Mouse (Mus musculus) common myeloid progenitor, adult 5-6 weeks (primary cell): ENCODE measurements around the gene Lcat. TPM values are rescaled to one million over a fixed set of nuclear protein-coding genes. Genes with fewer than 3 reads are reported as not detected.

Experiments
- ATAC-seq: replicated peaks from 2 replicates; pipeline ENCODE4 v1.8.0; 2016; ENCODE audit warnings: low read depth, mild to moderate bottlenecking, moderate TSS enrichment, inconsistent platforms; ENCODE audit not compliant: poor library complexity, severe bottlenecking
- total RNA-seq: library from RNA; stranded (forward); fragments of 200-1000, 187-1606 nt; gene quantifications from 2 replicates; pipeline ENCODE4 v1.2.3, GENCODE M21; 2017

The Lcat gene
- total RNA-seq, 1 experiment from 2014 or later = 0.32 TPM

- ATAC-seq = peak; percentile 52; the same call in 1 of the 2 replicates
These were observed 50.8 kb downstream of the Lcat start for GRCm38 (mm10) chr8:105892432-105892831.

- ATAC-seq = no peak
These were observed 52.3 kb downstream of the Lcat start for GRCm38 (mm10) chr8:105890870-105891269.

- ATAC-seq = no peak
These were observed 53.3 kb downstream of the Lcat start for GRCm38 (mm10) chr8:105889756-105890465.

Other genes with a start within 250 kb of the Lcat start
- 17.8 and 33.4 TPM in 2 replicates for gene Acd, start 242.3 kb downstream of the Lcat start, total RNA-seq
- gene Pard6a, start 242.2 kb downstream of the Lcat start, total RNA-seq = 0.41 and 11.5 TPM in 2 replicates
- not detected in 2 replicates for gene 4933405L10Rik, start 235.7 kb downstream of the Lcat start, total RNA-seq
- 12.9 and 16.0 TPM in 2 replicates for gene Enkd1, start 235.2 kb downstream of the Lcat start, total RNA-seq
- 0.92 and 3.7 TPM in 2 replicates for gene Gfod2, start 184.7 kb downstream of the Lcat start, total RNA-seq
- 9.4 and 13.4 TPM in 2 replicates for gene Ranbp10, start 116.0 kb downstream of the Lcat start, total RNA-seq
- gene Tsnaxip1, start 115.7 kb downstream of the Lcat start, total RNA-seq = not detected in 2 replicates
- gene Cenpt, start 90.1 kb downstream of the Lcat start, total RNA-seq = 13.4 and 16.9 TPM in 2 replicates
- 23.6 and 24.3 TPM in 2 replicates for gene Thap11, start 88.2 kb downstream of the Lcat start, total RNA-seq
- 50.5 and 55.0 TPM in 2 replicates for gene Nutf2, start 82.8 kb downstream of the Lcat start, total RNA-seq
- gene Edc4, start 62.5 kb downstream of the Lcat start, total RNA-seq = 32.8 and 39.7 TPM in 2 replicates
- gene Nrn1l, start 49.8 kb downstream of the Lcat start, total RNA-seq = not detected in 2 replicates
- 15.6 and 23.7 TPM in 2 replicates for gene Pskh1, start 42.9 kb downstream of the Lcat start, total RNA-seq
- gene Ctrl, start 9.5 kb downstream of the Lcat start, total RNA-seq = 0.14 and 2.7 TPM in 2 replicates
- 51.3 and 62.1 TPM in 2 replicates for gene Psmb10, start 4.9 kb downstream of the Lcat start, total RNA-seq
- 1.9 and 8.1 TPM in 2 replicates for gene Slc12a4, start 22.7 kb upstream of the Lcat start, total RNA-seq
- gene Dpep3, start 36.0 kb upstream of the Lcat start, total RNA-seq = not detected in 2 replicates
- 9.7 and 17.6 TPM in 2 replicates for gene Dus2, start 48.0 kb upstream of the Lcat start, total RNA-seq
- 0.41 TPM in 1 of 2 replicates, not detected in the other for gene Dpep2nb, start 62.6 kb upstream of the Lcat start, total RNA-seq
- gene Ddx28, start 68.5 kb upstream of the Lcat start, total RNA-seq = 8.7 and 12.3 TPM in 2 replicates
- gene Nfatc3, start 115.5 kb upstream of the Lcat start, total RNA-seq = 37.3 and 47.8 TPM in 2 replicates
- not detected in 2 replicates for gene Esrp2, start 193.6 kb upstream of the Lcat start, total RNA-seq
- 11.2 and 13.3 TPM in 2 replicates for gene Pla2g15, start 207.0 kb upstream of the Lcat start, total RNA-seq
- gene Slc7a6, start 225.5 kb upstream of the Lcat start, total RNA-seq = 24.0 and 28.2 TPM in 2 replicates